Mouse (Mus musculus) heart, postnatal 0 days (tissue): ENCODE measurements at regions not wholly inside any gene's neighbourhood (a gene's known extent, or its start where the extent isn't known, plus 50 kb on each side); places are given as distances from the start of the nearest gene placed in this dataset.

ENCODE experiments used
- ATAC-seq: fragments of 200-750 bp; cut with Nextera tagmentation; 2 replicates; pipeline ENCODE4 v1.8.0; 2017; ENCODE audit warnings: low read depth, moderate number of reproducible peaks, moderate library complexity; ENCODE audit not compliant: insufficient read depth
- DNase-seq: peaks from one replicate; pipeline ENCODE4 v3.0.0-alpha.2; 2016; ENCODE audit warnings: low spot score
- H3K27ac ChIP-seq: fragments of 300-500 bp; sonication (generic); 2 replicates; pipeline ENCODE4 v1.5.1; 2014; ENCODE audit warnings: low read depth, mild to moderate bottlenecking
- H3K27me3 ChIP-seq: fragments of 300-500 bp; sonication (generic); 2 replicates; pipeline ENCODE4 v1.6.1; 2014; ENCODE audit warnings: low read length, mixed read lengths; ENCODE audit not compliant: control insufficient read depth, insufficient read depth
- H3K36me3 ChIP-seq: fragments of 300-500 bp; sonication (generic); replicated peaks from 2 replicates; pipeline ENCODE4 v1.6.1; 2014; ENCODE audit warnings: low read length, mixed read lengths; ENCODE audit not compliant: control insufficient read depth, insufficient read depth
- H3K4me1 ChIP-seq: fragments of 300-500 bp; sonication (generic); 2 replicates; pipeline ENCODE4 v1.6.1; 2014; ENCODE audit warnings: antibody characterized with exemption; ENCODE audit not compliant: control insufficient read depth, insufficient read depth
- H3K4me2 ChIP-seq: fragments of 300-500 bp; sonication (generic); 2 replicates; pipeline ENCODE4 v1.6.1; 2014; ENCODE audit warnings: low read depth, mild to moderate bottlenecking, low read length, moderate library complexity
- H3K4me3 ChIP-seq: fragments of 300-500 bp; sonication (generic); 2 replicates; pipeline ENCODE4 v1.5.1; 2014; ENCODE audit warnings: low read depth, low read length
- H3K9ac ChIP-seq: fragments of 300-500 bp; sonication (generic); replicated peaks from 2 replicates; pipeline ENCODE4 v1.6.1; 2014; ENCODE audit warnings: low read depth, low read length, mixed read lengths
- H3K9me3 ChIP-seq: fragments of 300-500 bp; sonication (generic); replicated peaks from 2 replicates; pipeline ENCODE4 v1.6.1; 2016; ENCODE audit warnings: low read length; ENCODE audit not compliant: control insufficient read depth
- CTCF ChIP-seq: IDR thresholded peaks from 2 replicates; pipeline ENCODE4 v1.5.1; 2016; ENCODE audit warnings: antibody characterized with exemption, control low read depth, low read depth
- EP300 ChIP-seq: IDR thresholded peaks from 2 replicates; pipeline ENCODE4 v1.6.1; 2016; ENCODE audit warnings: antibody characterized with exemption, low read depth
- WGBS: fragments of 180-500 bp; shearing (Covaris S2); extraction: QIAGEN DNeasy Blood & Tissue Kit; methylation state at CpG from one replicate; pipeline ENCODE4 v1.1.7; 2014; 5-methylcytosine and 5-hydroxymethylcytosine counted together

DNA sequence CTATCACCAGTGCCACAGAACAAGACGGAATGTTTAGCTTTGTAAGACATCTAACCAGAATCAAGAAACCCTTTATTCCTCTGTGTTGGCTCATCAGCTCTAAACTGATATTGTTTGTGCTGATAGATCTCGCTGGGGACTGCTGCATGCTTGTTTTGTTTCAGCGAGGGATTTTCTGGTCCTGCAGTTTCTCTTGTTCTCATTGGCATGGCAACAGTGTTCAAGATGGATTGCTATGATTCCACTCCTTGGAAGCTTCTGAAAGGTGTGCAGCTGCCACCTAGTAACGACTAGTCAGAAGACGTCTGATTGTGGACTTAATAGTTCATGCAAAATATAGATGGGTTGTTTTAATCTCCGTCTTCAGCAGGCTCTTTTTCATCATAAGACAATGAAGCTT, 591.2 kb downstream of the Sorcs1 start:
- Histone ChIP-seq H3K4me1 (no peaks in the 10 kb centered on the region), H3K9me3 (no peaks in the 10 kb centered on the region), H3K4me2 (no peak overlapping the region), H3K4me3 (no peak overlapping the region), H3K27me3 (no peaks in the 10 kb centered on the region), H3K9ac (no peak overlapping the region), H3K27ac (no peak overlapping the region), H3K36me3 (no peaks in the 10 kb centered on the region)
- TF ChIP-seq EP300 (no peak), CTCF (no peak)
- 66% methylated on average over 6 of the region's 6 CpGs for WGBS
- no peak for ATAC-seq
- DNase-seq, result no peak

GRCm38 (mm10) chr19:50077427-50078040, 600.9 kb downstream of the Sorcs1 start:
- 76% methylated on average over 6 of the region's 6 CpGs for WGBS
- H3K4me2 ChIP-seq, result no peak overlapping the region
- no peak for DNase-seq
- ATAC-seq, result no peak
- no peak overlapping the region for H3K9ac ChIP-seq
- H3K4me3 ChIP-seq, result no peak overlapping the region
- TF ChIP-seq CTCF, result no peak
- no peak for TF ChIP-seq EP300
- no peak overlapping the region for H3K27ac ChIP-seq
- H3K9me3 ChIP-seq, result no peaks in the 10 kb centered on the region
- no peaks in the 10 kb centered on the region for H3K4me1 ChIP-seq
- no peaks in the 10 kb centered on the region for H3K27me3 ChIP-seq
- H3K36me3 ChIP-seq, result no peaks in the 10 kb centered on the region

DNA sequence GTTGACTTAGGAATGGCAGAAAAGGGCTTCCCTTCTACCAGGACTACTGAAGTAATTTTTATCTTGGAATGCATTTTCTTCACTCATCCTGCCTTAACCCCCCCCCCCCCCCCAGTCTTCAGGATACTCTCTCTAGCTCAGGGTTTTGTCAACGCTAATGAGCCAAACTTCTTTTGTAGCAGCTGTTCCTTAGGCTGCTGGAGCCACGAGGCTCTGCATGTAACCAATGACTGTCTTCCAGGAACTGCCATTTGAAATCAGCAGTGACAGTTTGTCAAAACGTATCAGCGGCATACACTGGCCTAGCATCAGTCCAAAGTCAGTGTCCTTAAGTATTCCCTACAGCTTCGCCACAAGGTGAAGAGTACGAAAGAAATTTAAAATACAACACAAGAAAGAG, 618.0 kb downstream of the Sorcs1 start:
- DNase-seq (no peak), ATAC-seq (no peak)
- TF ChIP-seq EP300 (no peak), CTCF (no peak)
- no peak overlapping the region for H3K4me2 ChIP-seq
- no peaks in the 10 kb centered on the region for H3K36me3 ChIP-seq
- no peak overlapping the region for H3K4me3 ChIP-seq
- H3K4me1 ChIP-seq, result no peaks in the 10 kb centered on the region
- H3K27me3 ChIP-seq, result no peaks in the 10 kb centered on the region
- WGBS, result 57% methylated on average over 6 of the region's 6 CpGs
- H3K27ac ChIP-seq, result no peak overlapping the region
- no peaks in the 10 kb centered on the region for H3K9me3 ChIP-seq
- no peak overlapping the region for H3K9ac ChIP-seq

GRCm38 (mm10) chr19:50052910-50053309, 625.5 kb downstream of the Sorcs1 start:
- TF ChIP-seq CTCF, result no peak
- TF ChIP-seq EP300, result no peak
- DNase-seq (no peak), ATAC-seq (no peak)
- Histone ChIP-seq H3K9ac (no peak overlapping the region), H3K4me3 (no peak overlapping the region), H3K36me3 (no peaks in the 10 kb centered on the region), H3K27me3 (no peaks in the 10 kb centered on the region), H3K4me1 (no peaks in the 10 kb centered on the region), H3K27ac (no peak overlapping the region), H3K9me3 (no peaks in the 10 kb centered on the region), H3K4me2 (no peak overlapping the region)
- WGBS, result 46% methylated on average over 2 of the region's 2 CpGs

- TF ChIP-seq CTCF (no peak), EP300 (no peak)
- no peak for ATAC-seq
- whole genome bisulfite sequencing, result 78% methylated on average over 3 of the region's 3 CpGs
These were observed 632.7 kb downstream of the Sorcs1 start for GRCm38 (mm10) chr19:50045761-50046160.

DNA sequence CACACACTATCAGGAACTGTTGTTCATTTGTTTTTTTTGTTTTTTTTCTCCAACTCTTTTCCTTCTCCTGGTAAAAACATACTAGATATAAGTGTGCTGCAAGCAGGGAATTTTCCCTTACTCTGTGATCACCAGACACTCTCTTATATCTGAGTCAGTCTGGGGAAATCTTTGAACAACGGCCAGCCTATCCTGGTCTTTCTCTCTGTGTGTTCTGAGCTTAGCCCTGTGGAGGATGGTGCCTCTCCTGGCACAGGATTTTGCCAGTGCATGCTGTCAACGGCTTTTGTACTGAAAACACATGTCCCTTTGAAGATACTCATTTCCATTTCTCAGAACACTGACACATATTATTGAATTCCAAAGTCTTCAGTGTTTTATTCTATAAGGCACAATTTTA, 664.8 kb downstream of the Sorcs1 start:
- ATAC-seq (0 out of 2 replicates have a peak, but pooled peaks have one; percentile 36), DNase-seq (peak; percentile 9)
- no peaks in the 10 kb centered on the region for H3K27me3 ChIP-seq
- H3K4me2 ChIP-seq, result no peak overlapping the region
- TF ChIP-seq EP300 (no peak), CTCF (no peak)
- H3K4me1 ChIP-seq, result no peaks in the 10 kb centered on the region
- WGBS, result 19% methylated on average over 2 of the region's 2 CpGs
- no peak overlapping the region for H3K27ac ChIP-seq
- no peaks in the 10 kb centered on the region for H3K36me3 ChIP-seq
- H3K9ac ChIP-seq, result no peak overlapping the region
- no peak overlapping the region for H3K4me3 ChIP-seq
- H3K9me3 ChIP-seq, result no peaks in the 10 kb centered on the region

More at GRCm38 (mm10) chr19:50045761-50046160, 632.7 kb downstream of the Sorcs1 start:
- no peaks in the 10 kb centered on the region for H3K4me1 ChIP-seq
- H3K4me3 ChIP-seq, result no peak overlapping the region
- H3K4me2 ChIP-seq, result no peak overlapping the region
- no peak overlapping the region for H3K9ac ChIP-seq
- no peaks in the 10 kb centered on the region for H3K27me3 ChIP-seq
- no peaks in the 10 kb centered on the region for H3K9me3 ChIP-seq
- no peak overlapping the region for H3K27ac ChIP-seq
- DNase-seq, result no peak
- H3K36me3 ChIP-seq, result no peaks in the 10 kb centered on the region
